Mouse (Mus musculus) heart, adult 2 months (tissue): ENCODE measurements around the gene Prr36. TPM values are rescaled to one million over a fixed set of nuclear protein-coding genes. Genes with fewer than 3 reads are reported as not detected.

Source experiments
- DNase-seq, 2 experiments: peaks; one replicate each; pipeline ENCODE4 v3.0.0; 2021
- H3K27ac ChIP-seq: fragments of 200-600 bp; 2 replicates; pipeline ENCODE4 v1.8.1; 2022
- H3K27me3 ChIP-seq: fragments of 200-500 bp; 2 replicates; pipeline ENCODE4 v1.6.1; 2012; ENCODE audit warnings: mild to moderate bottlenecking, low read length, inconsistent platforms, mixed read lengths; ENCODE audit not compliant: control insufficient read depth, insufficient read depth
- H3K36me3 ChIP-seq: fragments of 200-500 bp; 2 replicates; pipeline ENCODE4 v1.6.1; 2012; ENCODE audit warnings: low read length, inconsistent platforms; ENCODE audit not compliant: control insufficient read depth, insufficient read depth
- H3K4me1 ChIP-seq: fragments of 200-500 bp; 2 replicates; pipeline ENCODE4 v1.6.1; 2011; ENCODE audit warnings: low read length; ENCODE audit not compliant: control insufficient read depth, insufficient read depth
- H3K4me3 ChIP-seq: fragments of 200-600 bp; 2 replicates; pipeline ENCODE4 v1.8.1; 2022
- H3K79me2 ChIP-seq: fragments of 200-500 bp; replicated peaks from 2 replicates; pipeline ENCODE4 v1.6.1; 2012; ENCODE audit warnings: mild to moderate bottlenecking, inconsistent platforms, low read length, moderate library complexity, mixed read lengths; ENCODE audit not compliant: control insufficient read depth, insufficient read depth
- H3K9ac ChIP-seq: fragments of 200-500 bp; 2 replicates; pipeline ENCODE4 v1.6.1; 2012; ENCODE audit warnings: low read depth, mild to moderate bottlenecking, control low read depth, inconsistent platforms, low read length, mixed read lengths
- CTCF ChIP-seq: fragments of 200-600 bp; IDR thresholded peaks from 2 replicates; pipeline ENCODE4 v1.8.1; 2022; ENCODE audit warnings: antibody characterized with exemption, mild to moderate bottlenecking, moderate library complexity
- EP300 ChIP-seq: fragments of 200-500 bp; IDR thresholded peaks from 2 replicates; pipeline ENCODE4 v1.6.1; 2011; ENCODE audit warnings: low read depth, low read length, control low read depth; ENCODE audit not compliant: insufficient read depth
- POLR2A ChIP-seq: fragments of 200-500 bp; IDR thresholded peaks from 2 replicates; pipeline ENCODE4 v1.6.1; 2011; ENCODE audit warnings: mild to moderate bottlenecking, low read depth, low read length, control low read depth; ENCODE audit not compliant: insufficient read depth
- WGBS: fragments of 180-500 bp; shearing (Covaris S2); methylation state at CpG from one replicate; pipeline ENCODE4 v1.1.7; 2018; 5-methylcytosine and 5-hydroxymethylcytosine counted together
- intact Hi-C: fragments of 180-260 bp; cut with DNase I; formaldehyde crosslinking; loops from one replicate; pipeline ENCODE4 v1.15.1; 2025
- polyA plus RNA-seq: library from polyadenylated mRNA; depleted of rRNA; stranded (reverse); fragments of >200 nt; gene quantifications from 2 replicates; pipeline ENCODE4 v1.2.3, GENCODE M21; 2012
- total RNA-seq, 2 experiments: library from RNA; stranded (reverse); gene quantifications; 2 replicates each; pipeline ENCODE4 v1.2.3; 2021

Gene Prr36
- total and polyA plus RNA-seq, 3 experiments = 0.04 to 0.05 TPM; not detected in 1

- H3K79me2 ChIP-seq = no peaks in the 10 kb centered on the region
- H3K4me3 ChIP-seq = no peak overlapping the region
- WGBS = 85% methylated on average over 8 of the region's 8 CpGs
- intact Hi-C loops = no loop called here
- no peaks in the 10 kb centered on the region for H3K36me3 ChIP-seq
- H3K4me1 ChIP-seq = no peaks in the 10 kb centered on the region
- no peak overlapping the region for H3K27ac ChIP-seq
- H3K27me3 ChIP-seq = no peaks in the 10 kb centered on the region
- TF ChIP-seq CTCF = no peak
- TF ChIP-seq POLR2A = no peak
- TF ChIP-seq EP300 = no peak
- no peak overlapping the region for H3K9ac ChIP-seq
- no peak for DNase-seq
Observed at GRCm38 (mm10) chr8:4247241-4247640, 30.0 kb upstream of the Prr36 start.

- 86% methylated on average over 13 of the region's 13 CpGs for WGBS
- no peaks in the 10 kb centered on the region for H3K36me3 ChIP-seq
- no peaks in the 10 kb centered on the region for H3K4me1 ChIP-seq
- H3K27ac ChIP-seq = no peak overlapping the region
- H3K79me2 ChIP-seq = no peaks in the 10 kb centered on the region
- no peak for DNase-seq
- TF ChIP-seq CTCF (no peak), EP300 (no peak), POLR2A (no peak)
- H3K27me3 ChIP-seq = no peaks in the 10 kb centered on the region
- intact Hi-C loops = no loop called here
- H3K4me3 ChIP-seq = no peak overlapping the region
- H3K9ac ChIP-seq = no peak overlapping the region
Observed at GRCm38 (mm10) chr8:4245737-4246136, 28.5 kb upstream of the Prr36 start.

- DNase-seq = no peak
- 94% methylated on average over 5 of the region's 5 CpGs for WGBS
- no peaks in the 10 kb centered on the region; the same call in 1 of the 2 replicates for H3K4me1 ChIP-seq
- intact Hi-C loops = no loop called here
- H3K9ac ChIP-seq = no peak overlapping the region
- no peaks in the 10 kb centered on the region for H3K79me2 ChIP-seq
- no peaks in the 10 kb centered on the region for H3K27me3 ChIP-seq
- no peaks in the 10 kb centered on the region; the same call in 1 of the 2 replicates for H3K36me3 ChIP-seq
- TF ChIP-seq POLR2A = no peak
- TF ChIP-seq EP300 = no peak
- no peak for TF ChIP-seq CTCF
- H3K27ac ChIP-seq = no peak overlapping the region
- H3K4me3 ChIP-seq = no peak overlapping the region
Observed at GRCm38 (mm10) chr8:4245061-4245460, 27.8 kb upstream of the Prr36 start.

- TF ChIP-seq CTCF = no peak
- no peak for TF ChIP-seq EP300
- Histone ChIP-seq H3K79me2 (peaks cover 4% of the 10 kb centered on the region; the same call in 1 of the 2 replicates), H3K27ac (peak overlapping the region; percentile 85), H3K27me3 (no peaks in the 10 kb centered on the region), H3K9ac (peak overlapping the region; percentile 90), H3K4me3 (peak overlapping the region; percentile 74), H3K4me1 (peaks cover 5% of the 10 kb centered on the region), H3K36me3 (no peaks in the 10 kb centered on the region; the same call in 1 of the 2 replicates)
- intact Hi-C loops = loop anchor here (1.0 to 5.0 kb wide), 6 partner anchors 13 to 438 kb away; partner anchors contain the start of genes Cers4, Evi5l and Timm44
- no peak for DNase-seq
- 6% methylated on average over 19 of the region's 19 CpGs for WGBS
Observed at GRCm38 (mm10) chr8:4239193-4239890, 22.1 kb upstream of the Prr36 start.

- H3K79me2 ChIP-seq = peaks cover 4% of the 10 kb centered on the region; the same call in 1 of the 2 replicates
- under 1% methylated on average over 71 of the region's 71 CpGs for WGBS
- no peaks in the 10 kb centered on the region; the same call in 1 of the 2 replicates for H3K36me3 ChIP-seq
- H3K9ac ChIP-seq = peak within 1 kb of the TSS; percentile 90
- intact Hi-C loops = loop anchor here (1.0 to 5.0 kb wide), 6 partner anchors 14 to 439 kb away; partner anchors contain the start of genes Cers4, Evi5l and Timm44
- peak within 1 kb of the TSS; percentile 85 for H3K27ac ChIP-seq
- peak; percentile 57; the same call in 1 of the 2 replicates for TF ChIP-seq EP300
- TF ChIP-seq POLR2A = peak; percentile 85
- peak; percentile 79 for TF ChIP-seq CTCF
- H3K4me1 ChIP-seq = peaks cover 5% of the 10 kb centered on the region
- no peaks in the 10 kb centered on the region for H3K27me3 ChIP-seq
- H3K4me3 ChIP-seq = peak within 1 kb of the TSS; percentile 74
- DNase-seq = peak; percentile 99 to 100
Observed at GRCm38 (mm10) chr8:4238434-4239192, 21.4 kb upstream of the Prr36 start, which contains the start of the genes Map2k7 and Gm49320. TSS of gene Map2k7 (plus strand) at chr8:4238740. TSS of gene Gm49320 (plus strand) at chr8:4238865.
